Mouse (Mus musculus): ENCODE data around the gene Lrp2.

DNA sequence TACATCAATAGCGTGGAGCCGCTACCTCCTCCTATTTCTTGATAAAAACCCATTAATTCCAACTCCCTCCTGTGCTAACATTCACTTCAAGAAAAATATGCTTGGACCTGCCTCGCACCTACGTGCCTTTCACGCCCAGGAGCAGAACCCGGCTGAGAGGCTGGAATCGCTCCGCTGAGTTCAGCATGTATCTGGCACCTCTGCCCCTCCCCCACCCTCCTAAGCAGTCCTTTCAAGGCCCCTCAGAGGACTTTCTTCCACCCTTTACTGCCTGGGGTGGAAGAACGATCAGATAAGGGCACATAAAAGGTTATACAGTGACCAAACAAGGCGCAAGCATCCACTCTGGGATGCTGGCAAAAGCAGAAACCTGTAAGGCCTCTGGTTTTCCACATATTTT lies 26.4 kb upstream of the Lrp2 start:
- TF ChIP-seq EP300 (IDR thresholded peaks at IDR 0.05; ENCODE audit: insufficient read depth, low read depth, low read length) (0 out of 2 replicates have a peak, but pooled peaks have one; percentile 44), CTCF (IDR thresholded peaks at IDR 0.05; ENCODE audit: low read depth, low read length) (no peak)

Measured in ES-Bruce4 (cell line).